Mouse (Mus musculus): Measurements from ENCODE around the gene Mrpl4. TPM values are rescaled to one million over a fixed set of nuclear protein-coding genes. Genes with fewer than 3 reads are reported as not detected.

The Mrpl4 gene
- polyA plus RNA-seq (2016; fragmentation: Nextera tagmentation; extraction: Ambion mirVana): 103 and 106 TPM in 2 replicates

DNA sequence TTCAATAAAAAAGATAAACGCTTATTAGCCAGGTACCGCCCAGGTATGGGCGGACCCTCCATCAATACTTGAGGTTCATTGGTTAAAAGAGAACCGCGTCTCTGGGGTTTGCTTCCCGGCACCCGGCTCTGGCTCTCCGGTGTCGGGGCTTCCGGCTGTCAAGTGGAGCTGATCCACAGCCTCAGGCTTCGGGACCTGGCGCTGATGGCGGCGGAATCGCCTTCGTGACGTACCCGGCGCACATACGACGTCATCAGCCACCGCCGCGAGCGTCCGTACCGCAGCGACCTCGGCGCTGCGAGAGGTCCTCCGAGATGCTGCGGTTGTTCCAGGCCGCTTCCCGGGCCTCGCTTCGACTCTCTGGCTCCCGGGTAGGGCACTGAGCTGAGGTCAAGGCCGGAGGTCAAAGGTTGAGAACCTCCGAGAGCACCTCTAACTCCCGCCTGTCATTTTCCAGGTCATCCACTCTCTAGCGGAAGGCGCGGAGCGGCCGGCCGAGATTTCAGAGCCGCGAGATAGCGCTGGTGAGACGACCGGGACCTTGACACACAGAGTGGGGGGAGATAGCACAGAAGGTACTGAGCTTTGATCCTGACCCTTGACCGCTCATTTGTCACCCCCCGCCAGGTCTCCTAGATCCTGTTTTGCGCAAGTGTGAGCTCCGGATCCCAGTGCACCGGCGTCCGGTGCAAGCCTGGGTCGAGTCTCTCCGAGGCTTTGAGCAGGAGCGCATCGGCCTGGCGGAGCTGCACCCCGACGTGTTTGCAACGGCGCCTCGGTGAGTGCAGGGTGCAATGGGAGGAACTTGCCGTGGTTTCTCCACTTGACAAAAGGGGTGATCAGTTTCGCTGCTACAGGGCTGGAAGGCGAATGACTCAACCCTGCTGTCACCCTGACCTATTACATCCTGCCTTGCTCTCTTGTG, at the start of gene Mrpl4:
Gene Mrpl4 (plus strand): TSS at position 112 of the 925 bp plus-strand sequence.
- no peaks in the 10 kb centered on the region for H3K9me3 ChIP-seq (replicated peaks)
- H3K27ac ChIP-seq: peak within 1 kb of the TSS; percentile 76
- H3K4me3 ChIP-seq: peak within 1 kb of the TSS; percentile 84
- H3K36me3 ChIP-seq: peaks cover 34% of the 10 kb centered on the region
- peak within 1 kb of the TSS; percentile 87 for H3K9ac ChIP-seq
- peak; percentile 91 for ATAC-seq (ENCODE audit: low FRiP score)
- peak within 1 kb of the TSS; percentile 60 for H3K4me2 ChIP-seq (replicated peaks)
- H3K4me1 ChIP-seq: peaks cover 9% of the 10 kb centered on the region
- under 1% methylated on average over 72 of the region's 72 CpGs for WGBS
- H3K27me3 ChIP-seq: no peaks in the 10 kb centered on the region

DNA sequence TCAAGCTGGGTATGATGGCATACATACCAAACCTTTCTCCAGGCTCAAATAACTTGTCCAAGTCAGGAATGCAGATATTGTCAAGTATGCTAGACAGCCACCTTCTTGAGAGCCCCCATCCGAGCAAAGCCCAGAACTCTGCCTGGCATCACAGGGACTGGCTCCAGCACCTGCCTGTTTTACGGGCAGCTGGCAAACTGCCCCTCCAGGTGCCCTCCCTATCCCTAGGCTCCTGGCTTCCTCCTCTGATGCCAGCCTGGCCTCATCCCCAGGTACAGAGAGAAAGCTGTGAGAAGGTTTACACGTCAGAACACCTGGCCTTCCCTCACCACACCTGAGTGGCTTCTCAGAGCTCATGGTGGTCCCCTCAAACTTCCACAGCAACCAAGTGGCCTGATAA, 45.5 kb upstream of the Mrpl4 start:
- Histone ChIP-seq H3K4me2 (replicated peaks) (no peak overlapping the region), H3K9me3 (replicated peaks) (no peaks in the 10 kb centered on the region), H3K36me3 (no peaks in the 10 kb centered on the region), H3K27ac (no peak overlapping the region), H3K4me3 (no peak overlapping the region), H3K4me1 (no peaks in the 10 kb centered on the region), H3K9ac (no peak overlapping the region), H3K27me3 (no peaks in the 10 kb centered on the region)
- no peak for ATAC-seq (ENCODE audit: low FRiP score)
- WGBS: 81% methylated on average over 3 of the region's 3 CpGs

DNA sequence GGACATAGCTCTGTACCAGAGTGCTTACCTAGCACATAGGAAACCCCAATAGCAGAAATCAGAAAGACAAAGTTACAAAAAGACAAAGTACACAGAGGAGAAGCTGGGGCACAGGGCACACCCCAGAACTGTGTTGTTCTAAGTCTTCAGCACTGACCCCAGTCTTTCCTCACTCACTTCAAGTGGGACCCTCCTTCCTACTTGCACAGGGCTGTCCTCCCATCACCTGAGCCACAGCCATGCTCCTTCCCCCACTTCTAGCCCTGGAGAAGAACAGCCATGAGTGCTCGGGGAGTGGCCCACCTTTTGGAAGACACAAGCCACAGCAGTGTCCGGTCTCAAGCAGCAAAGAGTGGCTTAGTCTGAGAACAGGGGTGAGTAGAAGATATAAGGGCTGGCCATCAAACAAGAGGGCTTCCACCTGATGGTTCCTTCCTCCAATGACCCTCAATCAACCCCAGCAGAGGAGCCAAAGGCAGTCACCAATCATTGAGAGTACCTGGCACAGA, 43.1 kb upstream of the Mrpl4 start, which contains the start of gene Dnmt1:
Gene Dnmt1 (minus strand): TSS at position 459 of the 509 bp plus-strand sequence.
- no peaks in the 10 kb centered on the region for H3K9me3 ChIP-seq (replicated peaks)
- H3K27ac ChIP-seq: no peak within 1 kb of the TSS
- no peak within 1 kb of the TSS for H3K4me3 ChIP-seq
- WGBS: 93% methylated on average over 2 of the region's 2 CpGs
- ATAC-seq (ENCODE audit: low FRiP score): no peak
- no peaks in the 10 kb centered on the region for H3K36me3 ChIP-seq
- H3K4me1 ChIP-seq: no peaks in the 10 kb centered on the region
- no peak within 1 kb of the TSS for H3K4me2 ChIP-seq (replicated peaks)
- no peak within 1 kb of the TSS for H3K9ac ChIP-seq
- H3K27me3 ChIP-seq: no peaks in the 10 kb centered on the region

DNA sequence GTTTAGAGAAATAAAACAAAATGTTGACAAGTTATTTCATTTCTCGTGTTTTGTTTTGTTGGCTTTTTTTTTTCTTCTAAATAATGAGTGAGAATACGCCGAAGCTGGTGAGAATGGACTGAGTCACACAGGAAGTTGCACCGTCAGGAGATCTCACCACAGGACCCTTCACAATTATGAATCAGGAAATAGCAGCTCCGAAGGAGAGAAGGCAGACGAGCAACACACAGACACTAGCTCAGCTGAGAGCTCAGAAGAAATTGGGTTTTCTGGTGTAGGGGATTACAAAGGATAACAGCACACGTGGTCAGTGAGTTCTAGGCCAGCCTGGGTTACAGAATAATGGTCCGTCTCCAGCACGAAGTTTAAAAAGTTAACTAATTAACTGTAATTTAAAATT, 41.0 kb upstream of the Mrpl4 start:
- Histone ChIP-seq H3K27ac (no peak overlapping the region), H3K27me3 (no peaks in the 10 kb centered on the region), H3K4me2 (replicated peaks) (no peak overlapping the region), H3K4me3 (no peak overlapping the region), H3K4me1 (no peaks in the 10 kb centered on the region), H3K9me3 (replicated peaks) (no peaks in the 10 kb centered on the region), H3K9ac (no peak overlapping the region), H3K36me3 (peaks cover 6% of the 10 kb centered on the region)
- 76% methylated on average over 9 of the region's 9 CpGs for WGBS
- no peak for ATAC-seq (ENCODE audit: low FRiP score)

DNA sequence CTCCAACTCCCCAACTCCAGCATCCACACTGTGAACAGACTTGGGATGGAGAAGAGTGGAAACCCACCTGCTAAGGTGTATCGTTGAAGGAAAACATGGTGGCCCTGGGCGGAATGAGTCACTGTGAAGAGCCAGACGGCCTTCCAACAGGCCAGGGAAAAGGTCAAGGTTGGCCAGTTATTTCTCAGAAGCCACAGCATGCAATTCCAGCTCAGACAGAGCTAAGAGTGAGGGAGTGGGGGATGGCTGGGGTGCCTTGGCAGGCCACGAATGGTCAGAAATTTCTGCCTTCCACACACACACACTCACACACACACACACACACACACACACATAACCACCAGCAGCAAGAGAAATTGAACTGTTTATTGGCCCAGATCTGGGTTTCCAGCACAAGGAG, 36.9 kb upstream of the Mrpl4 start:
- H3K36me3 ChIP-seq: peaks cover 28% of the 10 kb centered on the region
- 80% methylated on average over 4 of the region's 4 CpGs for WGBS
- H3K4me3 ChIP-seq: no peak overlapping the region
- ATAC-seq (ENCODE audit: low FRiP score): no peak
- H3K9me3 ChIP-seq (replicated peaks): no peaks in the 10 kb centered on the region
- no peak overlapping the region for H3K4me2 ChIP-seq (replicated peaks)
- no peak overlapping the region for H3K9ac ChIP-seq
- no peaks in the 10 kb centered on the region for H3K27me3 ChIP-seq
- no peaks in the 10 kb centered on the region for H3K4me1 ChIP-seq
- H3K27ac ChIP-seq: no peak overlapping the region

DNA sequence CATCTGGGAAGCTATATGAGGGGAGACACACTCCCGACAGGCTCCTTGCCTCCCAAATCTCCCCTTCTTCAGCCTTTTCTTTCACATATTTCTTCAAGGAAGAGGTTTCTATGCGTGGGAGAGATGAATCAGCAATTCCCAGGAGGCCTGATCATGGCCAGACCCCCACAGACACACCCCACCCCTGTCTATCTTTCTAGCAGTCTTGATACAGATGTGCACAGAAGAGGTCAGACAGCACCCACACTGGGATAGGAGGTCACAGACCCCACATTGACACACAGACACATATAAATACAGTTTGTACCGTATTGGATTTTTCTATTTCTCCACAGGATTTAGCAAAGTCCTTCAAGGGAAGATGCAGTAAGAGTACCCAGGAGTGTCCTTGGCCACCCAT, 36.5 kb upstream of the Mrpl4 start:
- ATAC-seq (ENCODE audit: low FRiP score): no peak
- no peak overlapping the region for H3K27ac ChIP-seq
- no peaks in the 10 kb centered on the region for H3K27me3 ChIP-seq
- H3K9ac ChIP-seq: no peak overlapping the region
- H3K9me3 ChIP-seq (replicated peaks): no peaks in the 10 kb centered on the region
- no peak overlapping the region for H3K4me2 ChIP-seq (replicated peaks)
- H3K36me3 ChIP-seq: peaks cover 28% of the 10 kb centered on the region
- H3K4me1 ChIP-seq: no peaks in the 10 kb centered on the region
- H3K4me3 ChIP-seq: no peak overlapping the region
- WGBS: 79% methylated on average over 3 of the region's 3 CpGs

DNA sequence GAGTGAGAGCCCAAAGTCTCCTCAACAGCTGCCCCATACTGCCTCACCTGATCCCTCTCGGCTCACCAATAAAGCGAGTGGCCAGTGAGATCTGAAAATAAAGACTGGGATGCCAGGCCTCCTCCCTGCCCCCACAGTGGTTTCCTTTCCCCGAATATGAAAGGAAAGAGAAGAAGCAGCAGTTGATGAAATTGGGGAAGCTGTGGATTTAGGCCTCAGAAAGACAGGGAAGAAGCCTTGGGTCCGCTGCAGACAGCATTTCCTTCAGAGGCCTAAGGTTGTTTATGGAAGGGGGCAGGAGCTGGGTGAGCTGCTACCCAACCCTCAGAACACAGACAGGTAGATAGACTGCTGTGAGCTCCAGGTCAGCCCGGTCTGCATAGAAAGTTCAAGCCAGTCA, 35.8 kb upstream of the Mrpl4 start:
- 84% methylated on average over 5 of the region's 5 CpGs for WGBS
- peaks cover 2% of the 10 kb centered on the region for H3K4me1 ChIP-seq

DNA sequence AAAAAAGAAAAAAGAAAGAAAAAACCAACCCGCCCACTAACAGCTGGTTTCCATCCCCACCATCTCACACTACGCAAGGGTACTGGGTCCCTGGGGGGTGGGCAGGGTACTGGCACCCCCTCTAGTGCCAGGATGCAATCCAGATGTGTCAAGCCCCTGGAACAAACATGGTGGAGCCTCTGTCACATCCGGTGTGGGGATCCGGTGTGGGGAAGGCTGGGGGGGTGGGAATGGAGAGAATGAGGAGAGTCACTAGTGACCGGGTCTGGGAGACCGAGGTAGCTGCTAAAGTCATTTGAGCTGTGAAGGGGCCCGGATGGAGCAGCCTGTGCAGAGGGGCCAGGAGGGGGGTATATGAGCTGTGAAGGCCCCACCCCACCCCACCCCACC, 30.8 kb upstream of the Mrpl4 start:
- peaks cover 36% of the 10 kb centered on the region for H3K4me1 ChIP-seq
- H3K9me3 ChIP-seq (replicated peaks): no peaks in the 10 kb centered on the region
- no peak for ATAC-seq (ENCODE audit: low FRiP score)
- WGBS: 70% methylated on average over 7 of the region's 7 CpGs
- peak overlapping the region; percentile 77 for H3K27ac ChIP-seq
- peaks cover 6% of the 10 kb centered on the region; the same call in 1 of the 2 replicates for H3K27me3 ChIP-seq
- peak overlapping the region; percentile 32; the same call in 1 of the 2 replicates for H3K9ac ChIP-seq
- H3K36me3 ChIP-seq: peaks cover 20% of the 10 kb centered on the region
- H3K4me2 ChIP-seq (replicated peaks): peak overlapping the region; percentile 44
- no peak overlapping the region for H3K4me3 ChIP-seq

More for the DNA sequence above, 35.8 kb upstream of the Mrpl4 start:
- Histone ChIP-seq H3K27ac (no peak overlapping the region), H3K27me3 (no peaks in the 10 kb centered on the region), H3K4me2 (replicated peaks) (no peak overlapping the region), H3K36me3 (peaks cover 28% of the 10 kb centered on the region), H3K4me3 (no peak overlapping the region), H3K9ac (no peak overlapping the region), H3K9me3 (replicated peaks) (no peaks in the 10 kb centered on the region)
- ATAC-seq (ENCODE audit: low FRiP score): no peak

DNA sequence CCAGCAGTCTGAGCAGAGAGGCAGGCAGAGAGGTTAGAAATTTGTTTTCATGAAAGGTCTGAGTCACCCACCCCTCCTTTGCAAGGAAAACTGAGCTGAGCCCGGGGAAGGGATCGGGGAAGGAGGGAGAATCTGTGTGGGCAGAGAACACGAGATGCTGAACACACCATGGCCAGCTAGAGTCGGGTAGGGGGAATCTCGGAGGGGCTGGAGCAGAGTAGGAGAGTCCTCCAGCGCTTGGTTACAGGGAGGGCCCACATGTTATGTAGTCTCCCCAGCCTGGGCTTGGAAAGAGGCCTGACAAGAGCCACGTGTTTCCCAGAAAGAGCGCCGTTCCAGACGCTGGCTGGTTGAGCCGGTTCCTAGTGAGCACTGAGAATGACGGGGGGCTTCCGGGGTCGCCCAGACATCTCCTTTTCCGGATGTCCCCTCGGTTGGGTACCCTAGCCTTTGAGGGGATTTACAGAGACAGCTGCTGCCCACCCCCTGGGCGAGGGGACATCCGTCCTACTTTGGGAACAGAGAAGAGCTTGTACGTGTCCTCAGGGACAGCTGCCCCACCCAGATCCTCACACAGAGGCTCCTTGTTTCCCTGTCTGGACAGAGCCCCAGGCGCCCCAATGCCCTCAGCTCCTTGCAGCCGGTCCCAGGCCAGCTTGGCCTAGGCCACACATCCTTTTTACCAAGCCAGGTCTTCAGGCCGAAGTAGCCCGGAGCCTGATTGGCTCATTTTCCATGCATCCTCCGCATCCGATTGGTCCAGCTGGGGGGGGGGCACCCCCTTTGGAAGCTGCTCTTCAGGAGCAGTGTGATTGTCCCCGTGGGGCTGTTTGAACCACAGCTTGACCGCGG, 30.2 kb upstream of the Mrpl4 start:
- Histone ChIP-seq H3K4me2 (replicated peaks) (peak overlapping the region; percentile 44), H3K9ac (peak overlapping the region; percentile 32), H3K9me3 (replicated peaks) (no peaks in the 10 kb centered on the region), H3K36me3 (peaks cover 15% of the 10 kb centered on the region), H3K4me3 (no peak overlapping the region), H3K27ac (peak overlapping the region; percentile 77), H3K4me1 (peaks cover 36% of the 10 kb centered on the region), H3K27me3 (peaks cover 6% of the 10 kb centered on the region; the same call in 1 of the 2 replicates)
- 0 out of 2 replicates have a peak, but pooled peaks have one; percentile 3 for ATAC-seq (ENCODE audit: low FRiP score)
- WGBS: 32% methylated on average over 28 of the region's 28 CpGs

DNA sequence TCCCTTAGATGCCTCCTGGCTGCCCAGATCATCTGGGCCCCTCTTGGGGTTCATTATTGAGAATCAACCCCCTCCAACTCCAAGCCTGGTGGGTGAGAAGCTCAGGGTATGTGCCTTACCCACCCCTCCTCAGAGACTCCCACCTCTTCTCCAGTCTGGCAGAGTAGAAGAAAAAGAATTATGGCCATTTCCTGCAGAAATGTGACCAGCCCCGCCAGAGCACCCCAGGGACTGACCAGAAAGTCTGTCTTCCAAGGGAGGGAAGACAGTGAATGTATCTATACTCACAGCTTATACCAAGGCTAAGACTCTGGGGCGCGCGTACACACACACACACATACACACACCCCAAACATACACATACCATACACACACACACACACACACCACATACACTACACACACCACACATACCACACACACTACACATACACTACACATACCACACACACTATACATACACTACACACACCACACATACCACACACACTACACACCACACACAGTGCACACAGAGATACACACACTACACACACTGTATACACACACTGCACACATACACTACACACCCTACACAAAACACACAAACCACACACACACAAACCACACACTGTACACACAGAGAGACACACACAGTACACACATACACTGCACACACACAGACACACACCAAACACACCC, 29.4 kb upstream of the Mrpl4 start:
- Histone ChIP-seq H3K27me3 (peaks cover 6% of the 10 kb centered on the region; the same call in 1 of the 2 replicates), H3K4me2 (replicated peaks) (peak overlapping the region; percentile 44), H3K4me1 (peaks cover 36% of the 10 kb centered on the region), H3K36me3 (peaks cover 7% of the 10 kb centered on the region), H3K27ac (peak overlapping the region; percentile 77; the same call in 1 of the 2 replicates), H3K9ac (peak overlapping the region; percentile 32; the same call in 1 of the 2 replicates), H3K9me3 (replicated peaks) (no peaks in the 10 kb centered on the region), H3K4me3 (no peak overlapping the region)
- no peak for ATAC-seq (ENCODE audit: low FRiP score)
- WGBS: 86% methylated on average over 4 of the region's 4 CpGs

DNA sequence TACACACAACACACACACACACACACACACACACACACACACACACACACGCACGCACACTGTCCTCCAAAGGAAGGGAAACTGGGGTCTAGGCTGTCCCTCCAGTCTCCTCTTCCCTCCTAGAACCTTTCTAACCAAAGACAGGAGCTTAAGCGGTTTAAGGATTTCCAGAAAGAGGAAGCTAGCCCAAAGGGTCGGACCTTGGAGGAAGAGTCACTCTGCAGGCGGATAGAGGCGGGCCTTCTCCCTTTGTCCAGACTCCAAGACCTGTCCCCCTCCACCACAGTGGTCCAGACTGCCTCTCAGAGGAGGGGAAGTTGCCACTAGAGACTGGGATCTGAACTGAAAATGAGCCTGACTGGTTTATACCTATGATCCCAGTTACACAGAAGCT, 28.9 kb upstream of the Mrpl4 start:
- Histone ChIP-seq H3K9me3 (replicated peaks) (no peaks in the 10 kb centered on the region), H3K4me1 (peaks cover 36% of the 10 kb centered on the region), H3K36me3 (0 out of 2 replicates have a peak, but pooled peaks cover 2% of the 10 kb centered on the region), H3K4me3 (no peak overlapping the region), H3K27me3 (peaks cover 6% of the 10 kb centered on the region; the same call in 1 of the 2 replicates), H3K9ac (no peak overlapping the region), H3K27ac (0 out of 2 replicates have a peak overlapping the region, but pooled peaks have one; percentile 77), H3K4me2 (replicated peaks) (peak overlapping the region; percentile 44)
- WGBS: 59% methylated on average over 6 of the region's 6 CpGs
- no peak for ATAC-seq (ENCODE audit: low FRiP score)
